Mouse (Mus musculus) cortical plate, adult 2 months (tissue): Measurements from ENCODE around the gene Mvp. TPM values are rescaled to one million over a fixed set of nuclear protein-coding genes. Genes with fewer than 3 reads are reported as not detected.
A peak's percentile ranks its signal among the peaks of the same experiment; 100 is the strongest.

Experiments used
- H3K27ac ChIP-seq: fragments of 200-500 bp; 2 replicates; pipeline ENCODE4 v1.5.1; 2012; ENCODE audit warnings: low read length, control low read depth, inconsistent platforms; ENCODE audit not compliant: insufficient read depth
- H3K4me1 ChIP-seq: fragments of 200-500 bp; 2 replicates; pipeline ENCODE4 v1.6.1; 2011; ENCODE audit warnings: low read length; ENCODE audit not compliant: control insufficient read depth, insufficient read depth
- H3K4me3 ChIP-seq: fragments of 200-500 bp; 2 replicates; pipeline ENCODE4 v1.5.1; 2011; ENCODE audit warnings: mild to moderate bottlenecking, low read length, control low read depth; ENCODE audit not compliant: insufficient read depth
- CTCF ChIP-seq: fragments of 200-500 bp; IDR thresholded peaks from 2 replicates; pipeline ENCODE4 v1.5.1; 2011; ENCODE audit warnings: mild to moderate bottlenecking, control low read depth, low read length; ENCODE audit not compliant: insufficient read depth; ENCODE audit errors: extremely low read depth
- POLR2A ChIP-seq: fragments of 200-500 bp; IDR thresholded peaks from 2 replicates; pipeline ENCODE4 v1.6.1; 2011; ENCODE audit warnings: mild to moderate bottlenecking, low read length, control low read depth; ENCODE audit not compliant: insufficient read depth; ENCODE audit errors: extremely low read depth
- polyA plus RNA-seq: library from polyadenylated mRNA; depleted of rRNA; stranded (reverse); fragments of >200 nt; gene quantifications from 2 replicates; pipeline ENCODE4 v1.2.3, GENCODE M21; 2012

Gene Mvp
- polyA plus RNA-seq, 1 experiment = 8.2 TPM

GRCm38 (mm10) chr7:127025556-127026160 lies 11.2 kb upstream of the Mvp start:
- Histone ChIP-seq H3K4me3 (peak overlapping the region; percentile 43), H3K4me1 (peaks cover 11% of the 10 kb centered on the region), H3K27ac (peak overlapping the region; percentile 99)
- no peak for TF ChIP-seq POLR2A
- TF ChIP-seq CTCF = no peak

DNA sequence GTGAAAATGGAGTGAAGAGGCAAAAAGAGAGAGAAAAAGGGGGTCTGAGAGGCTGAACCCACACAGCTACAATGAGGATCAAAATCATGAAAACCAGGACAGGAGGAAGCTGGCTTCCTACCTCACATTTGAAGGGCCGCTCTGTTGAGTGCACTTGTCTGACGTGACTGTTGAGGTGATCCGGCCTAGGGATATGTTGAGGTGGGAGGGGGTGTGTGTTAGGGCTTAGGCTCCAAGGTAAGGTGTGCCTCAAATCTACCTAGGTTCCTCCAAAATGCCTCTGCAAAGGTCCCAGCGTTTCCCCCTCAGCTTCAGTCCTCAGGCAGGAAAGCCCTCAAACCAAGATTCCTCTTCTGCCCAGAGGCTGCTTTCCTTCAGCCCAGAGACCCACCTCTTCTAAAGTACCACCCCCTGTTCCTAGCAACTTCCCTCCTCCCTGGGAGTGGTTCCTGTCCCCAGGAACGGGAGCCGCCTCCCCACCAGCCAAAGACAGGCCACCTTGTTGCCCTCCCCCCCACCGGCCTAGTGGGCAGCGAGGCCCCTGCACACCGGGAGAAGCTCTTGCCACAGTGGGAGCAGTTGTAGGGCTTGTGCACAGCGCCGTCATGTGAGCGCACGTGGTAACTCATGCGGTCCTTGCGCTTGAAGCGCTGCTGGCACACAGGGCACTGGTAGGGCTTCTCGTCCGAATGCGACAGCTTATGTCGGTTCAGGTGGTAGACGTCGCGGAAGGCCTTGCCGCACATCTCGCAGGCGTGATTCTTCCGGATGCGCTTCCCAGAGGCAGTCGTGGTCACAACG lies 10.5 kb upstream of the Mvp start:
- peak overlapping the region; percentile 99 for H3K27ac ChIP-seq
- H3K4me1 ChIP-seq = peaks cover 11% of the 10 kb centered on the region
- TF ChIP-seq POLR2A = peak; percentile 62
- TF ChIP-seq CTCF = peak; percentile 30; the same call in 1 of the 2 replicates

GRCm38 (mm10) chr7:127023896-127024690 lies 9.7 kb upstream of the Mvp start:
- peak overlapping the region; percentile 43 for H3K4me3 ChIP-seq
- no peak for TF ChIP-seq POLR2A
- TF ChIP-seq CTCF = no peak
- peak overlapping the region; percentile 14; the same call in 1 of the 2 replicates for H3K27ac ChIP-seq
- H3K4me1 ChIP-seq = peaks cover 11% of the 10 kb centered on the region

More for the DNA sequence above, 10.5 kb upstream of the Mvp start:
- H3K4me3 ChIP-seq = peak overlapping the region; percentile 43

DNA sequence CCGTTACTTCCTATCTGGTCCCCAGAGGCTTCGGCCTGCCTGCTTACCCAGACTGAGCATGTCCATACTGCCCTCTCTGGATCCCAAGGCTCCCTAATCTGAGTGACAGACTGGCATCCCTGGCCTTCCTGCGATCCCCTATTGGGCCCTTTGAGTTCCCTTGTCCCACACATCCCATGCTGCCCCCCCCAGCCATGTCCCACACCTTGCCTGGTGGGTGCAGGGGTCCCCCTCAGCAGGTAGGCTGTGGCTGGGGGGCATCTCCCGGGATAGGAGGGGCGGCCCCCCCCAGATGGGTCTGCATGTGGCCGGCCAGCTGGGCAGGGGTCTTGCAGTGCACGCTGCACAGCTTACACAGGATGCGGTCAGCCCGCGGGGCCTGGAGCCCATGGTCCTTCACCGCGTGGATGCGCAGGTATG lies 8.9 kb upstream of the Mvp start:
- no peak overlapping the region for H3K27ac ChIP-seq
- H3K4me3 ChIP-seq = no peak overlapping the region; the same call in 1 of the 2 replicates
- TF ChIP-seq CTCF (no peak), POLR2A (no peak)
- H3K4me1 ChIP-seq = peaks cover 11% of the 10 kb centered on the region

- no peak overlapping the region for H3K4me3 ChIP-seq
- TF ChIP-seq POLR2A (no peak), CTCF (no peak)
- peaks cover 11% of the 10 kb centered on the region for H3K4me1 ChIP-seq
- no peak overlapping the region for H3K27ac ChIP-seq
Observed at GRCm38 (mm10) chr7:127022528-127023271, 8.3 kb upstream of the Mvp start.

DNA sequence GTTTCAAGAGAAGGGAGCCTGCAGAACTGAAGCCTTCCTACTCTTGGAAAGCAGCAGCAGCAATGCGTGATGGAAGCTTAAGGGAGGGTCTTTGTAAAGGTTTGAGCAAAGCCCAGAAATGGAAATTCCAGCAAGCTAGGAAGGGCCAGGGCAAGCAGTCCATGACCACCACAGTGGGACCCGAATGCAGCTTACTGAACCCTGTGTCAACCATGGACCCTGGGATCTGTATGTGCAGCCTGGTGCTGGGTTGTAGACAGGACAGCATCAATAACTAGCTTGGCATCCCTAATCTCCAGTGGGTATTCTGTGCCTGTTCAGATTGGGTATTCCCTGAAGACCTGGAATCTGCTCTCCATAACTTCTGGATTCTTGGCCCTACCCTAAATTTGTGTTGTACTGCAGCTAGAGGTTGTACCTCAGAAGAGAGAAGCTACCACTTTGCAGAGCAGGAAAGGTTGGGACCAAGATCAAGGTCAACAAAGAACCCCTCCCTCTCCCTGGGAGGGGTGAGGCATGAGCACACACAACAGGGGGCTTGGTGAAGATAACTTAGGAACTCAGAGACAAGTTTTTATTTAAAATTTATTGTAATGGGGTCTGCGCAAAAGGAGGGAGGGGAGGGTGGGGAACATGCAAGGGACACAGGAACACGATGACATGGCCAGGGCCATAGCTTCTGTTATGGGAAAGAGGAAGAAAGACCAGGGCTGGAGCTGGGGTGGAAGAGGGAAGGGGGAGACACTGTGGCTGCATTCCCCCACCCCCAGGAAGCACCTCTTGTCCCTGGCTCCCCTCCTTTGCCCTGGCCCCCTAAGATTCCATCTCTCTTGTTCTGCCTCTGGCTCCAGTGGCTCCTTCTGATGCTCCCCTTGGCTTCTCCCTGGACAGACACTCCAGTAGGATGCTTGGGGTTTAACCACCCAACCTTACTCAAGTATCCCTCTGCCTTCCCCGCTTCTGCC lies 7.4 kb upstream of the Mvp start:
- TF ChIP-seq CTCF (no peak), POLR2A (peak; percentile 35; the same call in 1 of the 2 replicates)
- Histone ChIP-seq H3K27ac (peak overlapping the region; percentile 37), H3K4me1 (peaks cover 11% of the 10 kb centered on the region), H3K4me3 (peak overlapping the region; percentile 85)

DNA sequence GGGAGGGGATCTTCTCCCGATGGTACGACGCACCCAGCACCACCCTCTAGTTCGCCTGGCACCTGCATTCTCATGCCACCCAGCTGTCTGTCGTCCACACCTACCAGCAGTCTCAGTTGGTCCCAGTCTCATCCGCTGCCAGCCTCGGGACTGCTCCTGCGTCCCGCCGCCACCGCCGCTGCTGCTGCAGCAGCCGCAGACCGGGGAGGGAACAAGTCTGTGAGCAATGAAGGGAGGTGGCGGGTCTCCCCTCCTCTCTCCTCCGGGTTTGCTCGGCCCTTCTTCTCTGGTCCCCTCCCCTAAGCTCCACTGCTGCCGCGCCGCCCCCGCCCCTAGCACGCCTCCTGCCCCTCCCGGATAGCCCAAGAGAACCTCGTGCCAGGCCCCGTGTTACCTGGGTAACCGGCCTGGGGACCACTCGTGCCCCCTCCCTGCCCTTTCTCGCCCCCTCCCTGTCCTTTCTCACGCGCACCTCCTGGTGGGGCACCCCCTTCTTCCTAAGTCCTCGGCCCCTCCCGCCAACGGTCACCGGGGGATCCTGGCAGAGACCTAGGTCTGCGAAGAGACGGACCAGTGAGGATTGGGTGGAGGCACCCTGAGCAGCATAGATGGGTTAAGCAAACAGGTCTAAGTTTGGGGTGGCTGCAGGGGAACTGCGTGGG lies 6.6 kb upstream of the Mvp start, which contains the start of the genes Gm42742 and Prrt2:
TSS of gene Gm42742 (minus strand) at position 197 of the 662 bp plus-strand sequence.
TSS of gene Prrt2 (minus strand) at position 311 of the 662 bp plus-strand sequence.
- Histone ChIP-seq H3K27ac (peak within 1 kb of the TSS; percentile 76), H3K4me3 (peak within 1 kb of the TSS; percentile 85), H3K4me1 (peaks cover 11% of the 10 kb centered on the region)

More for the DNA sequence above, 6.6 kb upstream of the Mvp start, which contains the start of the genes Gm42742 and Prrt2:
- TF ChIP-seq CTCF (no peak), POLR2A (peak; percentile 75; the same call in 1 of the 2 replicates)
